Mouse (Mus musculus) urinary bladder, postnatal 10 days (tissue): ENCODE measurements around the gene Ttll12.

ENCODE experiments used
- DNase-seq: peaks from one replicate; pipeline ENCODE4 v3.0.0; 2022; ENCODE audit warnings: low spot score

Ttll12 gene

DNA sequence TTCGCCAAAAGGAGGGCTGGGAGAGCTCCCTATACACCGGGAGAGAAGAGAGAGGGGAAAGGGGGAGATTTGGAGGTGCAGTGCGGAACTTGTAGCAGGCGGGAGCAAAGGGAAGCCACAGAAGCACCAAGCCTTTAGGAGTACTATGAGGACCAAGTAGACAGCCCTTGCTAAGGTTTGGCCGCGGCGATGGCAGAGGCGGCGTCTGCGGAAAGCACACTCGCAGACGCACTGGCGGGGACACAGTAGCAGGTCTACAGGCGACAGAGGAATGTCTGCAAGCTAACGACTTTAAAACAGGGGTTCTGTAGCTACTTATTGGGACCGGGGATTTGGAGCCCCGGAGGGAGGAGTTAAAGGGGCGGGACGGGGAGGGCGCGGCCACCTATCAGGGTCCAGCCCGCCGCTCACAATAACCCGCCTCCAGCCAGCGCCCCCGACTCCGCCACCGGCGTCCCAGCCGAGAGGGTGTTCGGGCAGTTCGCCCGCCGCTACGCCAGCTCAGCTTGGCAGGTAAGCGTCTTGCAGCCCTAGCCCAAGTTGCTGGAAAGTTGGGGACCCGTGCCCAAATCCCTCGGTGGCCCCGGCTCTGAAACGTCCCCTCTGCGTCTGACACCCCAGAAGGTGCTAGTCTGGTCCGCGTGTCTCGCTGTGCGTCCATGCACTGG lies 68.4 kb downstream of the Ttll12 start, which contains the start of gene Bik:
Gene Bik (plus strand): TSS at position 439 of the 668 bp plus-strand sequence.
- peak; percentile 24 for DNase-seq
